Mouse (Mus musculus) urinary bladder, postnatal 36 days (tissue): ENCODE data around the gene Clpp.

ENCODE experiments used
- DNase-seq, 2 experiments: peaks; one replicate each; pipeline ENCODE4 v3.0.0; 2022; ENCODE audit warnings: low spot score in 2 of 2, mixed read lengths in 1 of 2

Clpp gene

GRCm38 (mm10) chr17:56990115-56990746 lies at the start of gene Clpp:
TSS of gene Clpp (plus strand) at chr17:56990305.
- DNase-seq: peak; percentile 94 to 95

- peak; percentile 52 to 67 for DNase-seq
Measured at GRCm38 (mm10) chr17:56950915-56951314, 39.2 kb upstream of the Clpp start.

- DNase-seq: no peak
Measured at GRCm38 (mm10) chr17:56952639-56953038, 37.5 kb upstream of the Clpp start.

GRCm38 (mm10) chr17:56954871-56955270 lies 35.2 kb upstream of the Clpp start:
- DNase-seq: no peak

GRCm38 (mm10) chr17:56957763-56958429 lies 32.2 kb upstream of the Clpp start:
- no peak for DNase-seq

GRCm38 (mm10) chr17:56958667-56959066 lies 31.4 kb upstream of the Clpp start:
- no peak for DNase-seq

GRCm38 (mm10) chr17:56961880-56962279 lies 28.2 kb upstream of the Clpp start:
- no peak for DNase-seq

GRCm38 (mm10) chr17:56962642-56963405 lies 27.3 kb upstream of the Clpp start:
- DNase-seq: no peak

GRCm38 (mm10) chr17:56963646-56964045 lies 26.5 kb upstream of the Clpp start:
- DNase-seq: no peak

- DNase-seq: no peak
Measured at GRCm38 (mm10) chr17:56969321-56969720, 20.8 kb upstream of the Clpp start.

- no peak for DNase-seq
Measured at GRCm38 (mm10) chr17:56970081-56970480, 20.0 kb upstream of the Clpp start.

- DNase-seq: no peak
Measured at GRCm38 (mm10) chr17:56973956-56974707, 16.0 kb upstream of the Clpp start.

- no peak for DNase-seq
Measured at GRCm38 (mm10) chr17:56974708-56975240, 15.3 kb upstream of the Clpp start.

GRCm38 (mm10) chr17:56975391-56975790 lies 14.7 kb upstream of the Clpp start:
- no peak for DNase-seq

GRCm38 (mm10) chr17:56976531-56977390 lies 13.3 kb upstream of the Clpp start:
- DNase-seq: no peak

- DNase-seq: no peak
Measured at GRCm38 (mm10) chr17:56979524-56979923, 10.6 kb upstream of the Clpp start.

- DNase-seq: no peak
Measured at GRCm38 (mm10) chr17:56981049-56981448, 9.1 kb upstream of the Clpp start.

- no peak for DNase-seq
Measured at GRCm38 (mm10) chr17:56982013-56982412, 8.1 kb upstream of the Clpp start, which contains the start of gene Acer1. TSS of gene Acer1 (minus strand) at chr17:56982126.

- no peak for DNase-seq
Measured at GRCm38 (mm10) chr17:56984886-56985285, 5.2 kb upstream of the Clpp start.

GRCm38 (mm10) chr17:56985656-56986055 lies 4.4 kb upstream of the Clpp start:
- DNase-seq: no peak
